Mouse (Mus musculus) mouse embryonic stem cell (cell line): ENCODE measurements around the gene Ankar.

Experiments
- in situ Hi-C, 2 experiments: fragments of 300-500 bp; cut with MboI; formaldehyde crosslinking; loops; 1 replicate in 1 of 2; 3 replicates in 1 of 2; pipeline ENCODE4 v1.14.3; 2019 to 2020; ENCODE audit warnings: low sequenced_read_pairs in 2 of 2, low pct_unique_long_range_greater_than_20kb in 1 of 2, mixed read lengths in 1 of 2; ENCODE audit not compliant: unreplicated experiment in 1 of 2

Ankar gene

DNA sequence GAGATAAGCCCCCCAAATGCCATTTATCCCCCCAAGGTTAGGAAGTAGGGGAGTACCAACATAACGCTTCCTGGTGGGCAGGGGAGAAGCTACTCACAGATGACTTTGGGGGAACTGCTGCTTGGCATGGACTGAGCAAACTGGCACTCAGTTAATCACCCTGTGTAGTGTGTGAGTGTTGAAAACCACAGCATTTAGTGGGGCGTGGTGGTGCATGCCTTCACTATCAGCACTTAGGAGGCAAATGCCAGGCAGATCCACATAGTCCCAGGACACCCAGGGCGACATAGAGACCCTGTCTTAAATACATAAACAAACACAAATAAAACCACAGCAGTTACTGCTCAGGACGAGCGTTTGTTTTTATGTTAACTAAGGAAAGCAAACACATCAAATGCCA, 98.2 kb downstream of the Ankar start:
- in situ Hi-C loops = no loop called here

DNA sequence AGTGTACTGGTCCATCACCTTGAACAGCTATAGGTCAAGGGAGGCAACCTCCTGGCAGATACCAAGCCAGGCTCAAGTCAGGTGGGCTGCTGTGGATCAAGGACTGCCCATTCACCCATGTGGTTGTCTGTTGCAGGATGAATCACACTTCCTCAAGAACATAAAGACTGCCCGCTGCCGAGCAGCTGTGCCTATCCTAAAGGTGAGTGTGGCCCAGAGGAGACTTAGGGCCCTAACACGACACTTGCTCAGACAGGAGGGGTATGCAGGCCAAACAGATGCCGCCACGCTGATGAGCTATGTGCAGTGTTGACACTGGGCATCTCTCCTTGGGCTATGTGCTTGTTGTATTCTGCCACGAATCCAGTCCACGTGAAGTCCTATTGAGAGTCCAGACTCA, 99.1 kb downstream of the Ankar start:
- in situ Hi-C loops = no loop called here

DNA sequence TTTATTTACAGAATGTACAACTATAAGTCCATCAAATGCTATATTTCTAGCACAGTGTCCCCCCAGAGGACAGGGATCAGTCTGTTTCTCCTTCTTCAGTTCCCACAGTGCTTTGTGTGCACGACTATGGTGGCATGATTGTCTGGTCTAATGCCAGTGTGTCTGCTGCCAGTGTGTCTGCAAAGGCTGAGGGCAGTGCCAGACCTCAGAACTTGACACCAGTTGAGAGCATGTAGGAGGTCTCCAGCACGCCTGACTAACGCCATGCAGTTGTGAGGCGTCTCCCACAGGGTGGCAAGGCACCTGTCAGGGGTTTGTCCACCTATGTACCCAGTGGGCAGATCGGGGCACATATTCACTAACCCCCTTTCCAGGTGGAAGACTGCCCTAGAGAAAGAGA, 99.6 kb downstream of the Ankar start:
- in situ Hi-C loops = no loop called here

DNA sequence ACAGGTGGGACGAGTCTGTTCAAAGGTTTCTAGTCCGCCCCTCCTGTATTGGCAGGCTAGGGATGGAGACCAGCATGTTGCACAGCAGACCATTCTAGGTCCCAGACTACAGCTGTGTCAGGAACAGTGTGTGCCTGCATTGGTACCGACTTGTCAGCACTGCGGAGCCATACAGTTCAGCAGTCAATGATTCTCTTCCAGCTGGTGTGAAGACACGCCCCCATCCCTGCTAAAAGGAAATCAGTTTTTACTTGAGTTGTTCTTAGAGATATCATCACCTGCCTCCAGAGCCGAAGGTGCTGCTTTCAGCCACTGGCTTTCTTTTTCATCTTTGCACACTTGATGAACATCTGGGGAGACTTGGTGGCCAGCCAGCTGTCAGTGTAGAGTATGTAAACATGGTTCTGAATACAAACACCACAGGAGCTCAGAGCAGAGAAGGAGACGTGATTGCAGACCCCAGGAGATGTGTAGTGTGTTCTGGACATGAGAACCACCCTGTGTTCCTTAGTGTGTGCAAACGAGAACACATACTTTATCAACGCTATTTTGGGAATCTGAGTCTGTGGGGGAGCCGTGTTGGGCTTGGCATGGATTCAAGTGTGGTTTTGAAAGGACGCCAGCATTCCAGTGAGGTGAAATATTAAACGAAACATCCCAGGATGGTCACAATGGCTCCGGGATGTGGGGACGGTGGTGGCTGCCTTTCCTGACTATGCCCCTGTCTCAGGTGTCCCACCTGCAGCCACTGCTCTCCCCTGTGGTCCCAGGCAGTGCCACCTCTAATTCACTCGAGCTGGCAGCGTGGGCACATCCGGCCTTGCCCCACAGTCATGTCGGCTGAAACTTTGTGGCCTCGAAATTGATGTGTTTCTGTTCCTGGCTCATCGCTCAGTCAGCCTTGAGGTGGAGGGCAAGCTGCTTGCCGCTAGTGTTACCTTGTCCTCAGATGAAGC, 101.0 kb downstream of the Ankar start:
- in situ Hi-C loops = no loop called here

DNA sequence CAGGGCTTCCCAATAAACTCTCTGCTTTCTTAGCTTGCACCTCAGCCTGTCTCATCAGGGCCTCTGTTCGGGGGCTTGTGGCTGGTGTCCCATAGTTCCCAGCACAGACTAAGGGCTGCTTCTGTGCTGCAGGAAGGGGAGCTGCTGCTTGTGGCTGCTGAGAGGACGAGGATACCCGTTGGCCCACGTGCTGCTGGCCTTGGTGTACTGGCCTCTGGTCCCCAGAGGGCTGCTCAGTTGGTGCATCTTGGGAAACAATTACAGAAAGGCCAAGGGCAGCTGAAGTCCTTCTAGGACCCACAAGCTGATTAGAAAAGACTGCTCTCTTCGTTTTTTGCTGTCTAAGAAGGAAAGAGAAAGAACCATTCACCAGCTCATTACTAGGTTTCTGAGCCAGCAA, 104.1 kb downstream of the Ankar start:
- in situ Hi-C loops = no loop called here

DNA sequence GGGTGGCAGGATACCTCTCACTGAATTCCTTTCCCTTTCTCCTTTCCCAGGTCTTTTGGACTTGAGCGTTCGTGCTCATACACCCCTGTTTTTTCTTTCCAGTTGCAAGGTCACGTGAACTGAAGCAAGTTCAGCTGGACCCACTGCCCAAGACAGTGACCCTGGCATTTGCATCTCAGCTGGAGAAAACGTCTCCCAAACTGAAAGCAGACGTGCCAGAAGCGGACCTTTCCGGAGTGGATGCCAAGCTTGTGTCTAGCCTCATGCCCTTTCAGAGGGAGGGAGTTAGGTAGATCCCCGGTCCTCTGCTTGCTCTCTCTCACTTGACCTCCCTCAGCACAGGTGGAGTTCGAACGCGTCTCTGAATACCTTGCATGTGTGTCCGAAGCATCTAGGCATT, 104.7 kb downstream of the Ankar start:
- in situ Hi-C loops = no loop called here

DNA sequence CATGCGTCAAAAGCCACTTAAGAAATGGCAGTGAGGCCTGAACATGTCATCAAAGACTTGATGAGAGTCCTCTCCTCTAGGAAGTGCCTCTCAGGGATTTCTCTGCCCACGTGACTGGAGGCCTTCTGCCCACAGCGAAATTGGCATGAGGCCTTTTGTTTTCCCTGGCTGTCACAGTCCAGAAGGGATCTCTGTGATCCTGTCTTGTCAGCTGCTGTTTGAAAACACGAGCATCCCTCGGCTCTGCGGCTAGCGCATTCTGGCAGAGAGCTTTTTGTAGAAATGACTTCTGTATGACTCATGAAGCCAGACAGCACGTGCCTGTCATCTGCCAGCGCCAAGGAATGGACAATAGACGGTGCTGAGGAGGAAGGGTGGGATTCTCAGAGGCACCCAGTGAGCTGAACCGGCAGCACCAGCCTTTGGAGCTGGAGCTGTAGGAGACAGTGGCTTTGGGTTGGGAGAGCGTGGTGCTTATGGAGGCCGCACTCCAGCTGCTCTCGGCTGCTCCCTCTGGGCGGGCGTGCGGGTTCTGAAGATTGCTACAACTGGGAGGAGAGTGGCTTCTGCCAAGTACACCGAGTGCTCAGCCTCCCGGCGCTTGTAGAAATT, 106.9 kb downstream of the Ankar start:
- in situ Hi-C loops = no loop called here
